Mouse (Mus musculus) E14TG2a.4 (cell line): ENCODE measurements around the gene Olfr730.

Source experiments
- H3K27me3 ChIP-seq: 2 replicates; pipeline ENCODE4 v1.6.1; 2014; ENCODE audit warnings: low read length, control low read depth; ENCODE audit not compliant: insufficient read depth
- H3K36me3 ChIP-seq: 2 replicates; pipeline ENCODE4 v1.6.1; 2014; ENCODE audit warnings: low read length, control low read depth; ENCODE audit not compliant: insufficient read depth
- H3K4me1 ChIP-seq: replicated peaks from 2 replicates; pipeline ENCODE4 v1.6.1; 2014; ENCODE audit warnings: low read depth, low read length, control low read depth
- H3K4me3 ChIP-seq: replicated peaks from 2 replicates; pipeline ENCODE4 v1.5.1; 2014; ENCODE audit warnings: mild to moderate bottlenecking, low read length
- H3K9me3 ChIP-seq: 2 replicates; pipeline ENCODE4 v1.6.1; 2014; ENCODE audit warnings: low read length, control low read depth
- CTCF ChIP-seq: conservative IDR thresholded peaks from 2 replicates; pipeline ENCODE4 v1.5.1; 2014; ENCODE audit warnings: low read length
- NANOG ChIP-seq: IDR thresholded peaks from 2 replicates; pipeline ENCODE4 v1.6.1; 2014; ENCODE audit warnings: borderline replicate concordance, low read length, mixed read lengths
- POU5F1 ChIP-seq: IDR thresholded peaks from 2 replicates; pipeline ENCODE4 v1.6.1; 2014; ENCODE audit warnings: low read length, borderline replicate concordance

Gene Olfr730

GRCm38 (mm10) chr14:50188098-50188497, at the start of gene Olfr730:
Olfr730 (minus strand) TSS chr14:50188198.
- H3K4me3 ChIP-seq = no peak within 1 kb of the TSS
- H3K4me1 ChIP-seq = no peaks in the 10 kb centered on the region
- peaks cover 38% of the 10 kb centered on the region for H3K9me3 ChIP-seq
- no peaks in the 10 kb centered on the region for H3K27me3 ChIP-seq
- H3K36me3 ChIP-seq = no peaks in the 10 kb centered on the region
- TF ChIP-seq POU5F1 (no peak), CTCF (no peak), NANOG (no peak)

DNA sequence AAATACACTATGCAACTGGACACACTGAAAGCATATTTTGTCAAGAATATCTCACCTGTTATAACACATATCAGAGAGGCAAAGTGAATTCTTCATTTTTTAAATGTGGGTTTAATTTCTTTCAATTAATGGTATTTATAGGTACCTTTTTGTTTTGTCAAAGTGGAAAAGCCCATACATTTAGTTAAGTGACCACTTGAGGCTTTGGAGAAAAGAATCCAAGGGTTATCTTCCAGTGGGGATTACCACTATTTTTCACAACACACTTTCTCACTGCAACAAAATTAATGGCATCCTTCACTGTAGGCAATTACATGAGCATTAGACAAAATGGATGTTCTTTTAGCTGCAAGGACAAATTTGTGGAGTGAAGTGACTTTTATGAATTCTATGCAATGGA, 35.2 kb downstream of the Olfr730 start, which contains the start of gene Olfr729:
TSS of gene Olfr729 (minus strand) at position 101 of the 400 bp plus-strand sequence.
- TF ChIP-seq NANOG (no peak), CTCF (no peak), POU5F1 (no peak)
- H3K4me3 ChIP-seq = no peak within 1 kb of the TSS

DNA sequence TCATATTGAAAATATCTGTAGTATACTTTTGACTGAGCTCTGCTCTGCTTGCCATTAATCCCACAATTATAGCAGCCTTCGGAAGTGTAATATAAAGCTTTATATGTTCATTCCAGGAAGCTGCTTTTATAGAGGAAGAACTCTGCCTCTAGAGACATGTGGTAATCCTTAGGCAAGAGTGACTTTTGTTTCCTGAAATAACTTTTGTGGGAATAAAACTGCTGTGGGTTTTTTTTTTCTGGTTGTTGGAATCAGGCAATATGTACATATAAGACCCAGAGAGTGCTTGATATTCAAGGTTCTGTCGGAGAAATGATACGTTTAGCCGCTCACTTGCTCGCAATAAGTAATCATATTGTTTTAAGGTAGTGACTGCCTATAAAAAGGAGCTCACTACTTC, 45.4 kb downstream of the Olfr730 start, which contains the start of gene Olfr728:
TSS of gene Olfr728 (minus strand) at position 101 of the 400 bp plus-strand sequence.
- Histone ChIP-seq H3K27me3 (no peaks in the 10 kb centered on the region), H3K4me1 (no peaks in the 10 kb centered on the region), H3K9me3 (no peaks in the 10 kb centered on the region), H3K36me3 (no peaks in the 10 kb centered on the region), H3K4me3 (no peak within 1 kb of the TSS)
- TF ChIP-seq CTCF (no peak), POU5F1 (no peak), NANOG (no peak)

More for the DNA sequence above, 35.2 kb downstream of the Olfr730 start, which contains the start of gene Olfr729:
- H3K4me1 ChIP-seq = no peaks in the 10 kb centered on the region
- H3K9me3 ChIP-seq = no peaks in the 10 kb centered on the region
- no peaks in the 10 kb centered on the region for H3K27me3 ChIP-seq
- H3K36me3 ChIP-seq = no peaks in the 10 kb centered on the region
